In the genomic region with DNA sequence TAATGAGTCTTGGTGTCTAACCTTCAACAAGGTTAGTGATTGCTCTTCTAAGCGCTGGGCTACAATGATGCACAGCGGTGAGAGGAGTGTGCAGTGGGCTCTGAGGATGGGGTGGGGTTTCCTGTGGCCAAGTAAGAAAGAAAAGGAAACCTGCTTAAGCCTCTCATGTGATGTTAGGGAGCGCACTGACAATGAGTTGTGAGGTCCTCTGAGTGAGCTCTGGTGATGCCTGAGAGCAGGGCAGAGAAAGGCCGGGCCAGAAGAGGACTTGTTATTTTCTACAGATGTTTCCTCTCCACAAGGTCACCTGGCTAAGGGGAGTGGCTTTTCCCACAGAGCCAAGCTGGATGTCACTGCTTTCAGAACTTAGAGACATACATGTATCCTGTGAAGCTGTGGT, we compare ENCODE assay signal across 18 mouse cellular contexts.
DNase-seq lines count a peak whose midpoint lies in the region; ATAC-seq lines count a peak whose summit lies in the region.
"Had no signal": no experiment of that assay in that cellular context is flagged by ENCODE, and none has a peak within 500 bp of the region (broad histone marks: within the 10 kb centered on the region; RNA-seq: fewer than 3 reads in every experiment).

No protein-coding gene starts in this region.

- H3K27me3 ChIP-seq in kidney, embryonic 16.5 days (ENCODE audit: insufficient read depth, low read length) = no peaks in the 10 kb centered on the region
- no peaks in the 10 kb centered on the region for H3K27me3 ChIP-seq in embryonic facial prominence, embryonic 14.5 days (replicated peaks; ENCODE audit: control insufficient read depth, insufficient read depth, low read length)
- no peaks in the 10 kb centered on the region for H3K27me3 ChIP-seq in limb, embryonic 15.5 days
- no peaks in the 10 kb centered on the region for H3K27me3 ChIP-seq in hindbrain, embryonic 11.5 days (ENCODE audit: control insufficient read depth, insufficient read depth, low read length)
- H3K27me3 ChIP-seq: neural tube, embryonic 12.5 days had no signal

- H3K9me3 ChIP-seq in kidney, embryonic 16.5 days (ENCODE audit: low read length) = 0 out of 2 replicates have a peak, but pooled peaks cover 2% of the 10 kb centered on the region
- no peaks in the 10 kb centered on the region for H3K9me3 ChIP-seq in embryonic facial prominence, embryonic 14.5 days (ENCODE audit: control insufficient read depth, low read length)
- H3K9me3 ChIP-seq in limb, embryonic 15.5 days = no peaks in the 10 kb centered on the region
- no peaks in the 10 kb centered on the region for H3K9me3 ChIP-seq in hindbrain, embryonic 11.5 days (ENCODE audit: control insufficient read depth, low read length)
- H3K9me3 ChIP-seq: neural tube, embryonic 12.5 days had no signal

- ATAC-seq in kidney, embryonic 16.5 days (ENCODE audit: low FRiP score, low TSS enrichment) = no peak
- ATAC-seq in embryonic facial prominence, embryonic 14.5 days (ENCODE audit: low read depth) = no peak
- ATAC-seq in limb, embryonic 15.5 days (ENCODE audit: insufficient number of reproducible peaks, low FRiP score, low TSS enrichment, low read depth) = no peak
- ATAC-seq in hindbrain, embryonic 11.5 days (ENCODE audit: low FRiP score) = no peak
- ATAC-seq: activated CD4-positive, CD25-positive, alpha-beta regulatory T cell, adult 4 months; CD4-positive, CD25-positive, alpha-beta regulatory T cell, adult 4 months; hindbrain, postnatal 0 days; liver, postnatal 0 days had no signal

- 71% methylated on average over 4 of the region's 4 CpGs for WGBS in kidney, embryonic 16.5 days
- WGBS in embryonic facial prominence, embryonic 14.5 days = 81% methylated on average over 4 of the region's 4 CpGs
- 76% methylated on average over 4 of the region's 4 CpGs for WGBS in limb, embryonic 15.5 days
- 91% methylated on average over 4 of the region's 4 CpGs for WGBS in hindbrain, embryonic 11.5 days

- peaks cover 21% of the 10 kb centered on the region for H3K4me1 ChIP-seq in kidney, embryonic 16.5 days (ENCODE audit: insufficient read depth, low read length)
- peaks cover 41% of the 10 kb centered on the region for H3K4me1 ChIP-seq in embryonic facial prominence, embryonic 14.5 days (ENCODE audit: control insufficient read depth, insufficient read depth, low read length)
- H3K4me1 ChIP-seq in limb, embryonic 15.5 days = peaks cover 35% of the 10 kb centered on the region
- no peaks in the 10 kb centered on the region for H3K4me1 ChIP-seq in hindbrain, embryonic 11.5 days (replicated peaks; ENCODE audit: control insufficient read depth, insufficient read depth, low read length)

- no peak overlapping the region for H3K9ac ChIP-seq in kidney, embryonic 16.5 days (replicated peaks; ENCODE audit: low read length)
- no peak overlapping the region for H3K9ac ChIP-seq in embryonic facial prominence, embryonic 14.5 days (ENCODE audit: low read depth, low read length)
- H3K9ac ChIP-seq in limb, embryonic 15.5 days = no peak overlapping the region
- no peak overlapping the region for H3K9ac ChIP-seq in hindbrain, embryonic 11.5 days (ENCODE audit: low read depth, low read length)
- H3K9ac ChIP-seq: liver, postnatal 0 days; neural tube, embryonic 12.5 days had no signal

- peak overlapping the region; percentile 40; the same call in 1 of the 2 replicates for H3K27ac ChIP-seq in kidney, embryonic 16.5 days (ENCODE audit: low read length)
- peak overlapping the region; percentile 71 for H3K27ac ChIP-seq in embryonic facial prominence, embryonic 14.5 days (replicated peaks; ENCODE audit: low read depth, low read length)
- peak overlapping the region; percentile 57 for H3K27ac ChIP-seq in limb, embryonic 15.5 days
- H3K27ac ChIP-seq in hindbrain, embryonic 11.5 days (ENCODE audit: low read depth, low read length) = no peak overlapping the region
- H3K27ac ChIP-seq: hindbrain, postnatal 0 days; neural tube, embryonic 12.5 days had no signal

- DNase-seq in kidney, adult 11 months = no peak
- peak; percentile 14 for DNase-seq in ZHBTc4 (ENCODE audit: low read depth, low spot score)
- DNase-seq in embryonic facial prominence, embryonic 14.5 days (ENCODE audit: low spot score) = no peak
- no peak for DNase-seq in hindbrain, embryonic 11.5 days (ENCODE audit: low spot score)
- DNase-seq in layer of hippocampus, adult 11-12 months (ENCODE audit: low spot score) = no peak
- DNase-seq: adrenal gland, postnatal 36 days; cerebellum, adult 9-11 months; embryo, embryonic 11 days; gastrocnemius, postnatal 36 days; liver, postnatal 0 days; lung, postnatal 4 days; right cerebral cortex, postnatal 25 days had no signal

- no peaks in the 10 kb centered on the region for H3K36me3 ChIP-seq in kidney, embryonic 16.5 days (ENCODE audit: insufficient read depth, low read length)
- H3K36me3 ChIP-seq in embryonic facial prominence, embryonic 14.5 days (ENCODE audit: control insufficient read depth, insufficient read depth, low read length) = no peaks in the 10 kb centered on the region
- H3K36me3 ChIP-seq in limb, embryonic 15.5 days = no peaks in the 10 kb centered on the region
- no peaks in the 10 kb centered on the region for H3K36me3 ChIP-seq in hindbrain, embryonic 11.5 days (ENCODE audit: control insufficient read depth, insufficient read depth, low read length)
- H3K36me3 ChIP-seq: neural tube, embryonic 12.5 days had no signal

- H3K4me2 ChIP-seq in kidney, embryonic 16.5 days (replicated peaks; ENCODE audit: low read depth, low read length) = no peak overlapping the region
- no peak overlapping the region for H3K4me2 ChIP-seq in embryonic facial prominence, embryonic 14.5 days (ENCODE audit: low read depth, low read length)
- no peak overlapping the region for H3K4me2 ChIP-seq in limb, embryonic 15.5 days
- H3K4me2 ChIP-seq in hindbrain, embryonic 11.5 days (replicated peaks; ENCODE audit: low read depth, low read length) = no peak overlapping the region
- H3K4me2 ChIP-seq: neural tube, embryonic 12.5 days had no signal

- H3K4me3 ChIP-seq in kidney, embryonic 16.5 days (ENCODE audit: low read length) = no peak overlapping the region
- H3K4me3 ChIP-seq in embryonic facial prominence, embryonic 14.5 days (ENCODE audit: low read depth, low read length) = no peak overlapping the region
- no peak overlapping the region for H3K4me3 ChIP-seq in limb, embryonic 15.5 days
- no peak overlapping the region for H3K4me3 ChIP-seq in hindbrain, embryonic 11.5 days (ENCODE audit: low read depth, low read length)
- H3K4me3 ChIP-seq: neural tube, embryonic 12.5 days had no signal
